Mouse (Mus musculus) thymus, postnatal 10 days (tissue): ENCODE measurements around the gene Tekt1.

ENCODE experiments used
- DNase-seq, 2 experiments: peaks; one replicate each; pipeline ENCODE4 v3.0.0; 2021; ENCODE audit warnings: low spot score in 2 of 2

Tekt1 gene

DNA sequence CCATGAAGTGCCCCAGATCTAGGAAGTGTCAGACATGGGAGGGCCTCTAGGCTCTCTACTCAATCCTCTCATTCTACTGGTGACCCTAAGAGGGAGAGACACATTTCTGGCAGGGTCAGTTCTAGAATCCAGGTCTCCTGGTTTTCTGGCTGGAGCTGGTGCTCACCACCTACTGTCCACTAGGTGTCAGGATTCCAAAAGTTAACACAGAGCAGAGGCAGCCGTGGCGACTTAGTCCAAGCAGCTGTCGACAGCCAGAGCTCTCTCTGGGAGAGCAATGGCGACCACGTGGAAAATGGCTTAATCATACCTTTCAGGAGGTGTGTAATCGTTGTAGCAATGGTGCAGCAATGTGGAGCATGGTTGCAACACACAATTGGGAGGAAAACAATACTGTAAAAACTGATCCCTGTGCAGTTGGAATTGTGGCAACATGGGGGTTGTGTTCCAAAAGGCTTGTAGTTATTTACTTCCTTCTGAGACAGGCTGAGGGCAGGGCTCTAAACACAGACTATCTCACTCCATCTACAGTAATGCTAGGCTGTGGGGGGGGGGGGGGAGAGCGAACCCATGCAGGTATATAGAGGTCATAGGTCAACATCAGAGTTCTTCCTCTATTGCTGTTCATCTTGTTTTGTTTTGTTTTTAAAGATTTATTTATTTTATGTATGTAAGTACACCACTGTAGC is 19.5 kb downstream of the Tekt1 start:
- peak in 1 of 2 experiments; percentile 32 for DNase-seq

DNA sequence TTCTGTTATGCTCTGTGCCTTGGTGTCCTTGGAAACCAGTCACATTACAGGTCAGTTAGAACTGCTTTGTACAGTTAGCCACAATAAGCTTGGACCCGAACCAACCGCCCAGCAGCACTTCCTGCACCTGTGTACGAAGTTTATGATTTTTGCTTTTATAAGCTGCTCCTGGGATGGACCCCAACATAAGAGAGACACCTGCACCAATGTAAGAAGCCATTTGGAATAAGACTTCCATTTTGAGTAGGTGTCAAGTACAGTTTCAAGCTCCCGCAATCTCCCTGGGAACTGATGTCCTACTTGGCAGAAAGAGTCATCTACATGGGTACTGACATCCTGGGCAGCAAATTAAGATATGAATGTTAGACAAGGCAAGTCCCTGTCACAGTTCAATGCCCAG is 22.5 kb downstream of the Tekt1 start:
- DNase-seq, result no peak

DNA sequence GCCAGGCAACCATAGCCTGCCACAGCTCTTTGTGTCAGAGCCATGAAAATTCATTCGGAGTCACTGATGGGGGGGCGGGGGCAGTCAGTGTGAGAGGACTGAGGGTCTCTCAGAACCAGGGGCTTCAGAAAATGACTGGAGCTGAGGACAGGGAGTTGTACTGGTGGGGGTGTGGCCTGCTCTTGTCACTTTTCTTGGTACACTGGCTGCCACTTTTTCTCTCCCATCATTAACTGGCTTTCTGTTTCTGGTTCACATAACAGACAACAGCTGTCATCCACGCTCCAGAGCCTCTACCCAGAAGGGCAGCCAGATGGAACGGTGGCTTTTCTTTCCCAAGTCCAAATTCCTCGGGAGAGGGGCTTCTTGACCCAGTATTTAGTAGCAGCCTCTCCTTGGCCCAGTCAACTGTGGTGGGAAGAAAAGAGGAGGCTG is 23.8 kb downstream of the Tekt1 start:
- no peak for DNase-seq

DNA sequence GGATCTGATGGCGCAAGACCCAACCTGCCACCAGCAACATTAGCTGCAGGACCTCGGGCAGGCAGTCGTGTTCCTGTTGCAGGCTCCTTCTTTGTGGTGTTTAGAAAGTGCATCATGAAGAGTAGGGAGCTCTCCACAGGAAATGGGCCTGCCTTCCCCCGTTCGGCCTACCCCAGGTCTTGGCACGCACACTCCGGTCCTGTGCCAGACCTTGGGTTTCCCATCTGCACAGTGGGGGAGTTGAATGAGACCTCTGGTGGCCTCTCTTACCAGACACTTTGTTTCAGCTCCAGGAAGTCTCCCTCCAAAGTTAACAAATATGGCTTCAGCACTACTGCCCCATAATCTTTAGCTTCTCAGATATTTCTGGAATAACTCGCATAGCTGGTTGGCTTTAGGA is 25.5 kb downstream of the Tekt1 start:
- no peak for DNase-seq

DNA sequence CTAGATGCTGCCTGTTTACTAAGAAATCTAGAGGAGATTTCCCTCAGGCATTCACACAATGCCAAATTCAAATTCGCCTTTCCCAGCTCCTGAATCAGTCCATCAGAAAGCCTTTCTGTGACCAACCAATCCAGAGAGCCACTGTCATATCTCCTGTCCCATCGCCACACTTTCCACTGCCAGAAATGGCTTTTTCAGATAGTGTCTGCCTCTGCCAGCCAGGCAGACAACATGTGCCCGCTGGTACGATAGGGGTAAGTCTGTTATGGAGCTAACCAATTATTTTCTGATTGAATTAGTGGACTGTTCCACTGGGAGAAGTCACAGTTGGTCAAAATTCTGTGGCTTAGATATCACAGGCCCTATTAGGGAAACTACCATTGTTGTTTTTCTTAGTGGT is 27.6 kb downstream of the Tekt1 start:
- no peak for DNase-seq

DNA sequence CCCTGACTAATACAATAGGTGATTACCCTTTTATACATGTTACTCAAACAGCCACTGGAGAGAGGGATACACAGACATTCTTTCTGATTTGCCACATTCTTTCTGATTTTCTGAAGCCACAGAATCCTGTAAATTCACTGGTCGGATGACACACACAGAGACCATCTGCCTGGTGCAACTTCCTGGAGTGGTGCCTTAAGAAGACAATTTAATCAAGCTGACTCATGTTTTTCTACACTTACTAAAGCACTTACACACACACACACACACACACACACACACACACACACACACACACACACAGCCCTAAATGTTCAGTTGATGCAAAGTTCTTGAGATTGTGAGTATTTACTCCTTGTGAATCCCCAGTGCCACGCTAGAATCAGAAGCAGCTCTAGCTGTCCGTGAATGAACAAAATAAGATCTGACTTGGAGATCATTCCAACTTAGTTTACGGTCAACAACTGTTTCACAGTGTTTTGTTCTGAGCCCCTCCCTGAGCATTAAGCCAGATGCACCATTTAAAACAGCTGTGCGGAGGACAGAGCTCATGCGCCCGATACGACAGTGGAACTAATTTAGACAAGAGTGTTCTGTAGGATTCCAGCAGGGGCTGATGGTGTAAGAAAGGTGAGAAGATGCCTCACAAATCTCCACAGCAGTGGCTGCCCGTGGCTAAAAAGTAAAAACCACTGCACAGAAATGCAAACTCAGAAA is 29.1 kb downstream of the Tekt1 start:
- no peak for DNase-seq

DNA sequence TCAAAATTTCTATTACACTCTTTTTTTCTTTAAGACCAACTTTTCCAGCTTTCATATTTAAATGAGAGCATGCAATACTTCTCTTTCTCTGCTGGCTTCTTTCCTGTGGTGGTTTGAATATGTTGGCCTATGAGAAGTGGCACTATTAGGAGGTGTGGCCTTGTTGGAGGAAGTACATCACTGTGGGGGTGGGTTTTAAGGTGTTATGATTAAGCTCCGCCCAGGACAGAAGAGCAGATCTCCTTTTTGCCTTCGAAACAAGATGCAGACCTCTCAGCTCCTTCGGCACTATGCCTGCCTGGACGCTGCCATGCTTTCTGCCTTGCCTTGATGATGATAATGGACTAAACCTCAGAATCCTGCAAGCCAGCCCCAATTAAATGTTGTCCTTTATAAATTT is 36.5 kb downstream of the Tekt1 start:
- DNase-seq, result no peak

DNA sequence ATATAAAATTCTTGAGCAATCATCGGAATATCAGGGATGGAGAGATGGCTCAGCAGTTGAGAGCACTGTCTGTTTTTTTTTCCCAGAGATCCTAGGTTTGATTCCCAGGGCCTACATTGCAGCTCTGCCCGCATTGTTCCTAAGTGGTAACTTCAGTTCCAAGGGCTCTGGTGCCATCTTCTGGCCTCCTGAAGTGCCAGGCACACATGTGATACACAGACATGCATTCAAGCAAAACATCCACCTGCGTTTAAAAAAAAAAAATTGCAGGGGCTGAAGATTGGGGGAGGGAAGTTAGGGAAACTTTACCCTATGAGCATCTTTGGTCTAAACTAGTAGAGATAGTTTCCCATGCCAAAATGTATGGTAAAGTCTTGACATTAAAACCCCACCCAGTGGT is 37.8 kb downstream of the Tekt1 start:
- no peak for DNase-seq

DNA sequence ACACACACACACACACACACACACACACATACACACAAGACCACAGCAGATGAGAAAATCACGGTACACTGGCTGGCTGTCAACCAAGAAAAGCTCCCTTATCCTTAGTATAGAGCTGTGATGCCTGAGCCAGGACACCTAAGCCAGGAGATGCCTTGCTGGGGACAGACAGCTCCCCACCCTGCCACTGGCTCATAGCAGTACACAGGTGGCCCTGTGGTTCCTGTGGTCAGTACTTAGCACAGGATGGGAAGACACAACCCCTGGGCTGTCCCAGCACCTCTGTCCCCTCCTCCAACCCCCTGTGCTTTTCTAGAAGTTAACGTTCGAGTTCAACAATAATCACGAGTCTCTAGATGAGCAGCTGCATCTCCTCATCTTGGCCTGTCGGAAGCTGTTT is 44.2 kb downstream of the Tekt1 start:
- no peak for DNase-seq

DNA sequence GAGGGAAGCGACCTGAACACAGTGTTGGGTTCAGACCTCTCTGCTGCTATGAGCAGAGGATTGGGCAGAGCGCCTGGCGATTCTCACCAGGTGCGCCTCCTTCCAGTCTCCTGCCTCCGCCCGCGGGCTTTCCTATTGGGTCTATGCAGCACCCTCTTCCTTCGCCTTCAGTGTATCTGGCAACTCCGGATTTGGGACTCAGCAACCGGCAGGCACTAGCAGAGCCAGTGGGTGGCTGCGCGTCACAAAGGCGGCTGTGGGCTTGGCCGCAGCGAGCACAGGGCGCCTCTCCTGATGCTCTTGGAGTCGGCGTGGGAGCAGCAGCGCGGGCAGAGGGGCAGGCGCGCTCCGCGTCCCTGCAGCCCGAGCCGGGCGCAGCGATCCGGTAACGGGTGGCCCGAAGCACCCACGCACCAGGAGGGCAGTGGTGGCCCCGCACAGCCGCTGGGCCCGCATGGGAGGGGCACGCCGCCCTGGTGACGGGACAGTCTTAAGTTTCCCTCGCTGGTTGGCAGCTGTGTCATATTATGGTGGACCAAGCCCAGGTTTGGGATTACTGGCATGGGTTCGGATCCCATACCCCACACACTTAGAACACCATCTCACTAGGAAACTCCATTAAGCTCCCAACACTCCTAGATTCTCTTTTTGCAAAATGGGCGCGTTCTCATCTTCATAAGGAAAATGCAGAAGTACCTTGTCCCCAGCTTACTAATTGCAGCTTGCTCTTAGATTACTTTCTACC is 47.9 kb downstream of the Tekt1 start, which contains the start of gene Fbxo39:
Fbxo39 (plus strand) TSS at position 294 of the 745 bp plus-strand sequence.
- DNase-seq, result no peak

DNA sequence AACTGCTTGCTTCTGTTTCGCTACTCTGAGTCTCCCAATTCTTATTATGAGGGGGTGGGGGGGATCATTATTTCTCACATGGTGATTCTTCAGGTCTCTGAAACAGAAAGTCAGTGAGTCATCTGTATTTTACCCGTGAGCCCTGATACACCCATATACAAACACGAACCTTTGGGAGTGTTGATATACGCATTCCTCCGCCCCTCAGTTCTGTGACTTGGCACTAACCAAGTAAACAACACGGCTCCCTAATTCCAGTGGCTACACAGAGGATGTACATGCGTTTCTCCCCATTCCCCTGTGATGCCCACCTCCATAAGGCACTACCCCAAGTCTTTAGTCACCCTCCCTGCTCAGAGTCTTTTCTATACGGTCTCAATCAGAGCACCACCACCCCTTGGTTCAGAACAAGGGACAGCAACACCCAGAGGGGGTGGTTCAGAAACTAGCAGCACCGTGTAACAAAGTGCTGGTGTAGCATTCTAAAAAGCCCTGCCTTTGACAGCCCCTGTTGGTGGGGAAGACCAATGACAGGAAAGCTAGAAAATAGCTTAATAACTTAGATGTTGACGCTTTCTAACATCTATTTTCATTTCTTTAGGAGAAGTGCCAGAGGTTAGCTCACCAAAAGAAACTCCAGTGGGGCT is 50.8 kb downstream of the Tekt1 start:
- DNase-seq, result no peak

DNA sequence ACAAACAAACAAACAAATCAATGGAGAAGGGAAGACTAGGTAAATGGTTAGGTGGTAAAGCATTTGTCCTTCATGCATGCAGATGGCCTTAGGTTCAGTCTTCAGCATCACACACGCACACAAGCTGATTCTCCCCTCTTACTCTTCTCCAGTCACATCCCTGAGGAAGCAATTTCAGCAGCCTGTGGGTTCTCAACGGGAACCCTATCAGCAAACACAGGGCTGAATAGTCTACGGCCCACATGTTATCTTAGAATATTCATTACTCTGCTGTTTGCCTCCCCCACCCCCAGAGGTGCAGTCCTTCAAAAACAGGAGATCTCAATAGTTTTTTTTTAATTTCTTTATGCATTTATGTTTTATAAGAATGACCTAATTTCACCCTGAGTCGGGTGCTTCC is 51.8 kb downstream of the Tekt1 start:
- DNase-seq, result no peak

DNA sequence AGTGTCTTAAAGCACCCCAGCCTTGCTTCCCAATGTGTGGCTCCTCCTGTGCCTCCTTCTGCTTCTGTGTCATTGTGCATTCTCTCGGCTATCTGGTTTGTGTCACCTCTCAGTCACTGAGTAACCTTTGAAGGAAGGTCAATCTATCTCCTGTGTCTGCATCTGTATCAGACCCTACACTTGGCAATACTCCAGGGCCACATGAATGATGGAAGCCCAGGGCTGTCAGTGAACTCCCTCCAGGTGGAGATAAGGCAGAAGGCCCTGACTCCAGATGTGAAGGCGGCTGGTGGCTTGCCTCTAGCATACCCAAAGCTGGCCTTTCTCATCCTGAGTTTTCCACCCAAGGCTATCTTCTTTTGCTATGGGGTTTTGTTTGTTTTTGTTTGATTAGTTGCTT is 53.3 kb downstream of the Tekt1 start:
- DNase-seq, result no peak

DNA sequence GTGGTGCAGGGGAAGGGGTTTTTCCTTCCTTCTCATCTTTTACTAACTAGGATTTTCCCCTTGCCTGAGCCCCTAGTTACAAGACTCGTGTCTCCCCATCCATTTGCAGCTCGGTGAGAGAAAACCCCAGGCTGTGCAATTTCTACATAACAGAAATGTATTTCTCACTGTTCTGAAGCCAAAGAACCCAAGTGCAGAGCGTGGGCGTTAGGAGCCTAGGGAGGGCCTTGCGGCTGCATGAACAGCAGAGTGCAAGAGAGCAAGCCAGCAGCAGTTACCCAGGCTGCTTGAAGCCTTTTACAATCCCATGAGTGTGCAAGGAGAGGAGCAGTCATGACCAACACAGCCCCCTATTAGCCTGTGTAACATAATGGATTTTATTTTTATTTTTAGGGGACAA is 54.8 kb downstream of the Tekt1 start:
- no peak for DNase-seq

DNA sequence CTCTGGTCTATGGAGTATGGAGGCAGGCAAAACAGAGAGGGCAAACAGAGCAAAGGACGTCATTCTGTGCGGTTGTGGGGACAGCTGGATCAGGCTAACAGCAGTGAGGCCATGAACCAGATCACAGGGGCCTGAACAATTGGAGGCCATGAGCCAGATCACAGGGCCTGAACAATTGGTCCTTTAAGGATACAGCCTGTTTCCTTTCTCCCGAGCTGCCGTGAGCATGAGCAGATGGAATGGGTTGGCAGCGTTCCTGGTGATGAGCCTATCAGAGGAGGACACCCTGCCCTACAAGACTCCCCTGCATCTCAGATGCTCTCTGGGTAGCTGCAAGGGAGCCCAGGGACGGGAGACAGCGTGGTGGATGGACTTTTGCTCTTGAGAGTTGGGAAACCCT is 60.0 kb downstream of the Tekt1 start:
- DNase-seq, result no peak

DNA sequence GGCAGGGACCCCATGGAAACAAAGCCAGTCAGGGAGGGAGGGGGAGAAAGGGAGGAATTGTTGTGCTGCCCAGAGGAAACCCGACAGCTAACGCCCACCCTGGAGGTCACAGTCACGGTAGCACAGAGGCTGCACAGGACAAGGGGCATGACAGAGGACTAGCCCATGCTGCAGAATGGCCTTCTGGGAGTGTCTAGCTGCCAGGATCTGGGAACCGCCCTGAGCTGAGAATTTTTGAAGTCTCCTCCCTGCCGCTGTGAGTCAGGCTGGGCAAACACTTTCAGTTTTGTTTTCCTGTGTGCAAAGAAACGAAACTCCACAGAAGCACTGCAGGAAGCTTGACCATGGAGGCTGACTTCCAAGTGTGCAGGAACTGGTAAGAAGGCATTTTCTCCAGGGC is 60.9 kb downstream of the Tekt1 start, which contains the start of gene Xaf1:
Xaf1 (plus strand) TSS at position 296 of the 400 bp plus-strand sequence.
- DNase-seq, result peak; percentile 13 to 27
